Mouse (Mus musculus): ENCODE measurements around the gene Dcbld2. TPM values are rescaled to one million over a fixed set of nuclear protein-coding genes. Genes with fewer than 3 reads are reported as not detected.

The Dcbld2 gene
- polyA plus RNA-seq (2015; fragmentation: Nextera tagmentation; extraction: Ambion mirVana): 3.1 and 3.8 TPM in 2 replicates

DNA sequence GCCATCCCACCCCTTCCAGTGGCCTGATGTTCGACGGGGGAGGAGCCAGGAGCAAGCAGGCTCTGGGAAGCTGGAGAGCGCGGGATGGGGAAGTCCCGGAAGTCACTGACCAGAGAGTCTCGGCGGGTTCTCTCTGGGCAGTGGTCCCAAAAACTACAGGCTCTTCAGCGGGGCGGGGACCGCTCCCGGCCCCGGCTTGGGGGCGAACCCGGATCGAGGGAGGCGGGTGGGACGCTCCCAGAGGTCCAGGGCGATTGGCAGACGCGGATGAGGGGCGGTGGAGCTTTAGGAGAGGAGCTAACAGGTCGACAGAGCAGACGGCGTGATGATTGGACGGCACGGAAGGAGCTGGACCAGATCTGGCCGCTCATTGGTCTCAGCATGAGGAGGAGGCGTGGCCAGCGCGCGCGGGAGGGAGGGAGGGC, at the start of gene Dcbld2:
Gene Dcbld2, plus strand, starts transcription at position 382 of the 425 bp plus-strand sequence.

Other genes starting within 250 kb of the Dcbld2 start
- 27.5 and 35.1 TPM in 2 replicates for gene St3gal6, start 115.8 kb downstream of the Dcbld2 start, polyA plus RNA-seq (2015; fragmentation: Nextera tagmentation; extraction: Ambion mirVana)
- not detected in 2 replicates for gene Gm813, start 208.5 kb downstream of the Dcbld2 start, polyA plus RNA-seq (2015; fragmentation: Nextera tagmentation; extraction: Ambion mirVana)
- gene E330017A01Rik, start 230.3 kb downstream of the Dcbld2 start, polyA plus RNA-seq (2015; fragmentation: Nextera tagmentation; extraction: Ambion mirVana): not detected in 2 replicates

Data from spleen, postnatal 0 days (tissue).